Mouse (Mus musculus): ENCODE data around the gene Rapgef4.

DNA sequence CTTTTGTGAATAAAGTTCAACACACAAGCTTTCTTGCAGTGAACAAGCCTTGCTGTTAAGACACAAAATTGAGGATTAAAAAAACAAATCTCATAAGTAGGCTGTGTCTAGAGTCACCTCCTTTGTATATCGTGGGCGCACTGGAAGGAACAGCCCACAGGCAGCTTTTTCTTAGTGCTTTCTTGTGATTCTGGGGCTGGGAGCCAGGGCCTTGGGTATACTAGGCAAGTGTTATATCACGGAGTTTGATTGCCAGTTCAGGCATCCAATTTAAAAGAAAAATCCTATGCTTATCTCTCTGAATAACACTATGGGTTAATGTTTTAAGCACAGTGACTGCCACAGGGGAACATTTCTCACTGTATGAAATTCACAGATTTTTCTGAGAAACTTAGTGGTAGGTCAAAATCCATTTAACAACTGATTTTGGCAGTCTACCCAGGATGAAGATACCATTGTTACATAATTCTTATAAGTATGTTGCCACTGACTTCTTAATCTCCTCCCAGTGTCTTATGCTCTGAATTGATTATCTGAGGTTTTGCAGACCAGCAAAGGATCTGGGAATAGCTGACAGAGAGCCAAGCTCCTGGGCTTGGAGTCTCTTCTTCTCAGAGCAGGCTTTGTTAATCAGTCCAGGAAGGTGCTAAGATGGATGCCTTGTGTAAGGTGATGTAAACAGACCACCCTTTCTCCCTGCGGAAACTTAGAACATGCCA lies 225.6 kb downstream of the Rapgef4 start:
- no peak for TF ChIP-seq CTCF (IDR thresholded peaks at IDR 0.05; ENCODE audit: insufficient read depth, low read length)
- no peak for TF ChIP-seq POLR2A (IDR thresholded peaks at IDR 0.05; ENCODE audit: borderline replicate concordance, extremely low read depth, low read depth, low read length)
